Mouse (Mus musculus): ENCODE measurements around the gene Clpb. TPM values are rescaled to one million over a fixed set of nuclear protein-coding genes. Genes with fewer than 3 reads are reported as not detected.
A peak's percentile ranks its signal among the peaks of the same experiment; 100 is the strongest.

The Clpb gene
- polyA plus RNA-seq, 1 experiment from 2014 or later, result 59.6 TPM

GRCm38 (mm10) chr7:101662006-101662405 lies 1.4 kb upstream of the Clpb start:
- ATAC-seq (ENCODE audit: low read depth), result no peak
- Histone ChIP-seq H3K4me3 (ENCODE audit: low read length) (no peak overlapping the region), H3K9ac (ENCODE audit: low read length) (no peak overlapping the region), H3K4me2 (ENCODE audit: low read depth, low read length) (no peak overlapping the region), H3K36me3 (ENCODE audit: control insufficient read depth, insufficient read depth, low read length) (no peaks in the 10 kb centered on the region), H3K9me3 (ENCODE audit: control insufficient read depth, low read length) (no peaks in the 10 kb centered on the region), H3K27me3 (ENCODE audit: control insufficient read depth, insufficient read depth, low read depth, low read length) (no peaks in the 10 kb centered on the region), H3K27ac (ENCODE audit: low read length) (no peak overlapping the region), H3K4me1 (replicated peaks; ENCODE audit: control insufficient read depth, insufficient read depth, low read length) (peaks cover 8% of the 10 kb centered on the region)
- whole genome bisulfite sequencing, result 73% methylated on average over 1 of the region's 1 CpGs

- WGBS, result 14% methylated on average over 3 of the region's 3 CpGs
- no peak overlapping the region for H3K4me2 ChIP-seq (ENCODE audit: low read depth, low read length)
- H3K4me3 ChIP-seq (ENCODE audit: low read length), result no peak overlapping the region
- ATAC-seq (ENCODE audit: low read depth), result no peak
- H3K9me3 ChIP-seq (ENCODE audit: control insufficient read depth, low read length), result no peaks in the 10 kb centered on the region
- H3K27ac ChIP-seq (ENCODE audit: low read length), result no peak overlapping the region
- peaks cover 8% of the 10 kb centered on the region for H3K4me1 ChIP-seq (replicated peaks; ENCODE audit: control insufficient read depth, insufficient read depth, low read length)
- H3K36me3 ChIP-seq (ENCODE audit: control insufficient read depth, insufficient read depth, low read length), result 0 out of 2 replicates have a peak, but pooled peaks cover 2% of the 10 kb centered on the region
- no peaks in the 10 kb centered on the region for H3K27me3 ChIP-seq (ENCODE audit: control insufficient read depth, insufficient read depth, low read depth, low read length)
- H3K9ac ChIP-seq (ENCODE audit: low read length), result no peak overlapping the region
These were observed 3.1 kb downstream of the Clpb start for GRCm38 (mm10) chr7:101666581-101666980.

GRCm38 (mm10) chr7:101671601-101672280 lies 8.3 kb downstream of the Clpb start:
- Histone ChIP-seq H3K9me3 (ENCODE audit: control insufficient read depth, low read length) (no peaks in the 10 kb centered on the region), H3K9ac (ENCODE audit: low read length) (no peak overlapping the region), H3K36me3 (ENCODE audit: control insufficient read depth, insufficient read depth, low read length) (0 out of 2 replicates have a peak, but pooled peaks cover 2% of the 10 kb centered on the region), H3K4me1 (replicated peaks; ENCODE audit: control insufficient read depth, insufficient read depth, low read length) (peaks cover 15% of the 10 kb centered on the region), H3K4me3 (ENCODE audit: low read length) (no peak overlapping the region), H3K4me2 (ENCODE audit: low read depth, low read length) (no peak overlapping the region), H3K27me3 (ENCODE audit: control insufficient read depth, insufficient read depth, low read depth, low read length) (no peaks in the 10 kb centered on the region), H3K27ac (ENCODE audit: low read length) (no peak overlapping the region)
- WGBS, result 62% methylated on average over 5 of the region's 5 CpGs
- ATAC-seq (ENCODE audit: low read depth), result peak; percentile 49; the same call in 1 of the 2 replicates

GRCm38 (mm10) chr7:101673497-101673896 lies 10.1 kb downstream of the Clpb start:
- Histone ChIP-seq H3K27ac (ENCODE audit: low read length) (0 out of 2 replicates have a peak overlapping the region, but pooled peaks have one; percentile 0), H3K27me3 (ENCODE audit: control insufficient read depth, insufficient read depth, low read depth, low read length) (no peaks in the 10 kb centered on the region), H3K36me3 (ENCODE audit: control insufficient read depth, insufficient read depth, low read length) (0 out of 2 replicates have a peak, but pooled peaks cover 2% of the 10 kb centered on the region), H3K9me3 (ENCODE audit: control insufficient read depth, low read length) (no peaks in the 10 kb centered on the region), H3K9ac (ENCODE audit: low read length) (0 out of 2 replicates have a peak overlapping the region, but pooled peaks have one; percentile 21), H3K4me1 (replicated peaks; ENCODE audit: control insufficient read depth, insufficient read depth, low read length) (peaks cover 15% of the 10 kb centered on the region), H3K4me3 (ENCODE audit: low read length) (no peak overlapping the region), H3K4me2 (ENCODE audit: low read depth, low read length) (no peak overlapping the region)
- 13% methylated on average over 2 of the region's 2 CpGs for WGBS
- ATAC-seq (ENCODE audit: low read depth), result peak; percentile 48; the same call in 1 of the 2 replicates

- Histone ChIP-seq H3K4me3 (ENCODE audit: low read length) (no peak overlapping the region), H3K9me3 (ENCODE audit: control insufficient read depth, low read length) (no peaks in the 10 kb centered on the region), H3K27me3 (ENCODE audit: control insufficient read depth, insufficient read depth, low read depth, low read length) (no peaks in the 10 kb centered on the region), H3K4me1 (replicated peaks; ENCODE audit: control insufficient read depth, insufficient read depth, low read length) (peaks cover 15% of the 10 kb centered on the region), H3K36me3 (ENCODE audit: control insufficient read depth, insufficient read depth, low read length) (no peaks in the 10 kb centered on the region), H3K4me2 (ENCODE audit: low read depth, low read length) (0 out of 2 replicates have a peak overlapping the region, but pooled peaks have one; percentile 4), H3K27ac (ENCODE audit: low read length) (peak overlapping the region; percentile 58), H3K9ac (ENCODE audit: low read length) (no peak overlapping the region)
- 22% methylated on average over 6 of the region's 6 CpGs for WGBS
- peak; percentile 48 for ATAC-seq (ENCODE audit: low read depth)
These were observed 12.8 kb downstream of the Clpb start for GRCm38 (mm10) chr7:101676033-101676761.

- no peak overlapping the region for H3K4me2 ChIP-seq (ENCODE audit: low read depth, low read length)
- H3K4me3 ChIP-seq (ENCODE audit: low read length), result no peak overlapping the region
- peaks cover 15% of the 10 kb centered on the region for H3K4me1 ChIP-seq (replicated peaks; ENCODE audit: control insufficient read depth, insufficient read depth, low read length)
- H3K9ac ChIP-seq (ENCODE audit: low read length), result 0 out of 2 replicates have a peak overlapping the region, but pooled peaks have one; percentile 0
- no peaks in the 10 kb centered on the region for H3K36me3 ChIP-seq (ENCODE audit: control insufficient read depth, insufficient read depth, low read length)
- H3K27me3 ChIP-seq (ENCODE audit: control insufficient read depth, insufficient read depth, low read depth, low read length), result no peaks in the 10 kb centered on the region
- WGBS, result 41% methylated on average over 3 of the region's 3 CpGs
- peak overlapping the region; percentile 58 for H3K27ac ChIP-seq (ENCODE audit: low read length)
- no peak for ATAC-seq (ENCODE audit: low read depth)
- H3K9me3 ChIP-seq (ENCODE audit: control insufficient read depth, low read length), result no peaks in the 10 kb centered on the region
These were observed 13.4 kb downstream of the Clpb start for GRCm38 (mm10) chr7:101676762-101677308.

GRCm38 (mm10) chr7:101679591-101679990 lies 16.2 kb downstream of the Clpb start:
- Histone ChIP-seq H3K27ac (ENCODE audit: low read length) (no peak overlapping the region), H3K4me2 (ENCODE audit: low read depth, low read length) (no peak overlapping the region), H3K9me3 (ENCODE audit: control insufficient read depth, low read length) (no peaks in the 10 kb centered on the region), H3K4me3 (ENCODE audit: low read length) (no peak overlapping the region), H3K27me3 (ENCODE audit: control insufficient read depth, insufficient read depth, low read depth, low read length) (no peaks in the 10 kb centered on the region), H3K36me3 (ENCODE audit: control insufficient read depth, insufficient read depth, low read length) (no peaks in the 10 kb centered on the region), H3K4me1 (replicated peaks; ENCODE audit: control insufficient read depth, insufficient read depth, low read length) (peaks cover 15% of the 10 kb centered on the region), H3K9ac (ENCODE audit: low read length) (no peak overlapping the region)
- peak; percentile 87 for ATAC-seq (ENCODE audit: low read depth)
- WGBS, result 13% methylated on average over 7 of the region's 7 CpGs

- Histone ChIP-seq H3K9me3 (ENCODE audit: control insufficient read depth, low read length) (no peaks in the 10 kb centered on the region), H3K4me2 (ENCODE audit: low read depth, low read length) (no peak overlapping the region), H3K27ac (ENCODE audit: low read length) (no peak overlapping the region), H3K27me3 (ENCODE audit: control insufficient read depth, insufficient read depth, low read depth, low read length) (no peaks in the 10 kb centered on the region), H3K4me1 (replicated peaks; ENCODE audit: control insufficient read depth, insufficient read depth, low read length) (peaks cover 7% of the 10 kb centered on the region), H3K36me3 (ENCODE audit: control insufficient read depth, insufficient read depth, low read length) (no peaks in the 10 kb centered on the region), H3K4me3 (ENCODE audit: low read length) (no peak overlapping the region), H3K9ac (ENCODE audit: low read length) (no peak overlapping the region)
- ATAC-seq (ENCODE audit: low read depth), result no peak
- WGBS, result 80% methylated on average over 3 of the region's 3 CpGs
These were observed 17.5 kb downstream of the Clpb start for GRCm38 (mm10) chr7:101680961-101681360.

- Histone ChIP-seq H3K27ac (ENCODE audit: low read length) (no peak overlapping the region), H3K4me3 (ENCODE audit: low read length) (no peak overlapping the region), H3K9ac (ENCODE audit: low read length) (no peak overlapping the region), H3K36me3 (ENCODE audit: control insufficient read depth, insufficient read depth, low read length) (no peaks in the 10 kb centered on the region), H3K4me2 (ENCODE audit: low read depth, low read length) (no peak overlapping the region), H3K9me3 (ENCODE audit: control insufficient read depth, low read length) (no peaks in the 10 kb centered on the region), H3K27me3 (ENCODE audit: control insufficient read depth, insufficient read depth, low read depth, low read length) (no peaks in the 10 kb centered on the region), H3K4me1 (replicated peaks; ENCODE audit: control insufficient read depth, insufficient read depth, low read length) (0 out of 2 replicates have a peak, but pooled peaks cover under 1% of the 10 kb centered on the region)
- WGBS, result 58% methylated on average over 6 of the region's 6 CpGs
- no peak for ATAC-seq (ENCODE audit: low read depth)
These were observed 18.2 kb downstream of the Clpb start for GRCm38 (mm10) chr7:101681565-101682071.

All from lung, embryonic 16.5 days (tissue).